Mouse (Mus musculus) yolk sac, embryonic 10.5 days (tissue): Measurements from ENCODE around the gene Tmem30a.

Source experiments
- DNase-seq: peaks from one replicate; pipeline ENCODE4 v3.0.0-alpha.2; 2017; ENCODE audit warnings: low spot score

Tmem30a gene

DNA sequence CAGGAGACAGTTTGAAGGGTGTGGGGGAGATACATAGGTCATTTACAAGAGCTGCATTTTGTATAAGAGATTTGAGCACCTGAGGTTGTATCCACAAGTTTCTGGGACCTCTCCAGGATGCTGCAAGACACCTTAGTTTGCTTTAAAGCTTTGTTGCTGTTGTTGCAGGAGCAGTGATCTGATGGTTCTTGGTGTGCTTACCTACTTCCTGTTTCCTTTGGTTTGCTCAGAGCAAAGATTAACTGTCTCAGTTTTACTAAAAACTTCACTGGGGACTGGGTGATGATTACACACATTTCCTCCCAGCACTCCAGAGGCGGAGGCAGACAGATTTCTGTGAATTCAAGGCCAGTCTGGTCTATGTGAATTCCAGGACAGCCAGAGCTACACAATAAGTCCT is 1.8 kb upstream of the Tmem30a start:
- DNase-seq, result peak; percentile 39

DNA sequence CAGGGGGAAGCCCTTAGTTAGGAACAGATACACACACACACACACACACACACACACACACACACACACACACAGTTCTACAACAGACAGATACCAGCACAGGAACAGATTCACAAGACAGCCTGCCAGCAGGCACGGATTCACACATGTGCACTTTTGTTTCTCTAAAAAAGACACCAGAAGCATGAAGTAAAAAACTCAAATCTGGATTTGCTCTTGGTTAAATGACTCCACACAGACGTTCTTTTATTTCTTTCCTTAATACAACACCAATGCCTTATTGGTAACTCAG is 7.6 kb downstream of the Tmem30a start:
- no peak for DNase-seq

DNA sequence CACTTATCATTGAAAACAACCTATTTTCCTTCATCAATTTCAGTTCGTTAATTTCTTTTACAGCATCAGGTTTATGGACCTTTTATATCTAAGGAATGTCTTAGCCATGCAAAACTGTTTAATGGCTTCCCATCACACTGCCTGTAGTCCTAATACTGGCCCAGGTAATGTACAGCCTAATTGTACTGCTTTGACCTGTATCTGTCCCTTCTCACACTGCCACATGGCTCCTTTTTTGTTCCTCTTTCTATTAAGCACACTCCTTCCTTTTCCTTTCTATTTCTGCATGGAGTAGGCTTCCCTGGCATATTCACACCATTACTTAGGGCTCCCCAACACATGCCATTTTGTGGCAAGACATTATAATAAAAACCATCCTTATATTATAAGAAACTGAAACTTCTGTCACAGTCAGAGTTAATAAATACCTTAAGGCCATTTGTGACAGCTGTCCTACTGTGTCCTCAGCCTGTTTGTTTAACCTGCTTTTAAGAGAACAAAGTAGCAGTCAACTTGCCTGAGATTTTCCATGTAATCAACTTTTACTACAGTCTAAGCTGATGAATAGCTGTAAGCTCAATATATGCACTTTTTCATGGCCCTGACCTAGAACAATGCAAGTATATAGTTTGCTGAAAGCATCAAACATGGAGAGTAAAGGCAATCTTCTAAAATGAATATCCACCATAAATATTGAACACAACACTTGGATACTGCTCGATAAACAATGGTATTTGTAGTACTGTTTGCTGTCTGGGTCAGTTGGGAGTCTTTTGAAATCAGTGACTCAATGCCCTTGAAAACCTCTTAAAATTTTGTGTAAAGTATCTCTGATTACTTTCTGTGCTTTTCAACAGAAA is 8.1 kb downstream of the Tmem30a start:
- no peak for DNase-seq

DNA sequence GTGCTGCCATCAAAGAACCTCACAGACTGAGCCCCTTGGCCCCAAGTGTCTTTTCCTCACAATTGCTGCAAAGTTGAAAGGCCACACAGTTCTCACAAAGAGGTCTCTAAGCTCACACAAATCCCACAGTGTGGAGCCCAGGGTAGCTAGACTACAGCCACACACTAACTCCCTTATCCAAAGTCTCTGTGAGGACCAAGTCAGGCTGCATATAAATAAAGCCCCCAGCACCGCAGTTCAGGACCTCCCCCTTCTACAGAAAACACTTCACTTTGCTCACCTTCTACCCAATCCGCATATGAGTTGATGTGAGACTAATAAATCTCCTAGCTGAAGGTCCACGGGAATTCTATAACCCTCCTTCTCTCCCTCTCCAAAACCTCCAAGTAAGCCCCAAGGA is 8.9 kb downstream of the Tmem30a start:
- DNase-seq, result no peak

DNA sequence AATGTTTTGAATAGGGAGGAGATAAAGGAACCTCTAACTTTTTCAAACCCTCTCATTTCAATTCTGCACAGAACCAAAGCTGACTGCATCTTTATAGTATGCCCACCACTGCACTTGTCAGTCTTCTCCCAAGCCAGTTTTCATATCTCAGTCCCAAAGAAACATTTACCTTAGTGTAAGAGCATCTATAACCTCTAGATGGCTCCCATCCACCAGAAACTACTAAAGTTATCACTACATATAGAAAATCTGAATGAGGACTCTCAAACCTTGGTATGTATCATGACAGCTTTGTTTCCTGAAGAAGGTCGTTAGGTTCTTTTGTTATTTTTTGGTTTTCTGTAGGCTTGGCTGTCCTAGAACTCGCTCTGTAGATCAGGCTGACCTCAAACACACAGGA is 14.0 kb downstream of the Tmem30a start:
- DNase-seq, result no peak

DNA sequence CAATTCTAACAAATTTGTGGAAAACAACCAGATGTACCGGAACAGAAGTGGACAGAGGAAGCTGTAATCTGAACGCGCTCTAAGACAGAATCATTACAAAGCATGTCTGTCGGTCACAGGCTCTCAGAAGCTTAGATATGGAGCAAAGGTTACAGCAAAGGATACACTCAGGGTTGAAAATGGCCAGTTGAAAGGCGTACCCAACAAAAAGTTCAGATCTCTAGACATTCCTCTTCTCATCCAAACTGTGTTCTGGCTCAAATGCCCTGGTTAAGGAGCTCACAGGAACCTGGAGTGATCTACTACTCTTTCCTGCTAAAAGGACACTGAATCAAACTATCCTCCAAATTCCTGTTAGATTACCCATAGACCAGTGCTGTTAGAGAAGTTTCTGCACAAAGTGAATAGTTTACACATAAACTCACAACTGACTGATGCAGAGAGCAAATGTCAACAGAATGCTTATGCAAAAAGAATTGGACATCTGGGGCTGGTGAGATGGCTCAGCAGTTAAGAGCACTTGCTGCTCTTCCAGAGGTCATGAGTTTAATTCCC is 26.2 kb downstream of the Tmem30a start:
- peak; percentile 30 for DNase-seq

GRCm38 (mm10) chr9:79765329-79765728 is 28.0 kb downstream of the Tmem30a start:
- peak; percentile 39 for DNase-seq

DNA sequence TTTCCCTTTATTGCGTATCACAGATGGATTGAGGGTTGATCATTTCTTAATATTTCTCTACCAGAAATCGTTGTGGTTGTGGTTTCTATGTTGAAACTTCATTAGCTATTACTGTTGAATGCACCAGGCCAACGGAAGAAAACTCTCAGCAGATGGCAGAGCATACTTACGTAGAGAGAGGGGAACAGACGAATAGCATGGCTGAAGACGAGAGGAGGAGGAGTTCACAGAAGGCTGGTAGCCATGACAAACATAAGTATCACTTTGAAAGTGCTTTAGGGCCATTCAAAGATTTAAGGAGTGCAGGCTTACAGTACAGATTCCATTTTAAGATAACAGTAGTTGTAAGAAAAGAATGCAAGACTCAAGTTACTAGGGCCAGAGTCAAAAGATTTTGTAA is 30.8 kb downstream of the Tmem30a start:
- no peak for DNase-seq

DNA sequence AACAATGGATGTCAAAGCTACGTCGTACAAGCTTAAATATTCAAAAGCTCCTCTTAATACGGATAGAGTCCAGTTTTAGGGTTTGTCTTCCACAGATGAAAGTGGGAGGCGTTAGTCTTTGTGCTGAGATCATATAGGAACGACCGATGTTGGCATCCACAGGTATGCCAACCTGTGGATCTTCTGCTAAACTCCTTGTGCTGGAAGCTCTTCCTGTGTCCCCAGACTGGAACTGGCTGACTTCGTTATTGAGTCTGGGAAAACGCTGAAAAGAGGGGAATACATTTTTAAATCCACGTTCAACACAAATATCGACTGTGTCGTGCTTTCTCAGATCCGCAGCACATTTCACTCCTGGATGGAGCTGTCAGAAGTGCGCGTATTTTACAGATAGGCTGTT is 33.2 kb downstream of the Tmem30a start:
- DNase-seq, result no peak

DNA sequence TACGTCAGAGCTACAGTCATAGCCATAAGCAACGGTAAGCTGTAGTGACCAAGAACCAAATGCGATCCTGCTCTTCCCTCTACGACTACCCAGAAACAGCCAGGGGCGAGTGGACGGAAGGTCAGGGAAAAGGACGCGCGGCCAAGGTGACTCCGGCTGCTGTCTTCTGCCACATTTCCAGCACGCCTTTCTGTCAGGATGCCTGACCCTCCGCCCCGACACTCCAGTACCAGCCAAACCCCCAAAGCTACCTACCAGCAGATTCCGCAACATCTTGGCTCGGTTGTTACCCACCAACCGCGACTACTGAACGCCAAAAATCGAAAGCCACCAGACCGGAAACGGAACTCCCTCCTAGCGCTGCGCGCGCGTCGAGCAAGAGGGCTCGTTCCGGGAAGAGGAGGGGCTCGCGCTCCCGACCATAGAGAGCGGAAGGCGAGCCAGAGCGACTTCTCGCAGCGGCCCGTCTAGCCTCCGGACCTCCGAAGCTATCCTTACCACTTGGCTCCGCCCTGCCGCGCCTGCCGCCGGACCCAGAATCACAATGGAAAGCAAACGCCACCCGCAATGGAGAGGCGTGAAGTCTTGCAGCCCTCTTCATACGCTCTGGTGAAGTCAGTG is 33.8 kb downstream of the Tmem30a start, which contains the start of gene Cox7a2:
Cox7a2 (minus strand) TSS at position 494 of the 621 bp plus-strand sequence.
- DNase-seq, result peak; percentile 95

GRCm38 (mm10) chr9:79755311-79755710 is 38.0 kb downstream of the Tmem30a start:
- no peak for DNase-seq

DNA sequence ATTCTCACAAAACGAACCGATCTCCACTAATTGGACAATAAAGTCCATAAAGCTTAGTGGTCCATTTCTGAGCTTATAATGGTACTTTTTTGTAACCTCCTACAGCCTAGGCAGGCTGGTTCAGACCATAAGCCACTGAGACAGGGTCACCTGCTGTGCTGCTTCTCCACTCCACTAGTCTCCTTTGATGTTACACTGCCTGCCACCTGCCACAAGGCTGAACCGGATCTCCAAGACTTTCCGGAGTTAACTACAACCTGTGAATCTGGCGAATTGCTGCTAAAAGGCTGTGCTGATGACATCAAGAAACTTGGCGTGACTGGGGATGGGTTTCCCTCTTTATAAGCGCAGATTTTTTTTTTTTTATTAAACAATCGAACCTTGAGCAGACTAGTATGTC is 41.5 kb downstream of the Tmem30a start:
- DNase-seq, result no peak

GRCm38 (mm10) chr9:79750709-79751108 is 42.6 kb downstream of the Tmem30a start:
- DNase-seq, result no peak

- no peak for DNase-seq
Observed at GRCm38 (mm10) chr9:79745036-79745435, 48.3 kb downstream of the Tmem30a start.

GRCm38 (mm10) chr9:79735608-79736007 is 57.7 kb downstream of the Tmem30a start:
- DNase-seq, result no peak

GRCm38 (mm10) chr9:79730301-79730700 is 63.0 kb downstream of the Tmem30a start:
- no peak for DNase-seq

- DNase-seq, result no peak
Observed at GRCm38 (mm10) chr9:79723090-79723489, 70.2 kb downstream of the Tmem30a start.

- DNase-seq, result peak; percentile 25
Observed at GRCm38 (mm10) chr9:79721056-79721455, 72.3 kb downstream of the Tmem30a start.

GRCm38 (mm10) chr9:79720143-79720542 is 73.2 kb downstream of the Tmem30a start:
- no peak for DNase-seq

- peak; percentile 18 for DNase-seq
Observed at GRCm38 (mm10) chr9:79719451-79719850, 73.9 kb downstream of the Tmem30a start.
